7 mouse cellular contexts compared by ENCODE assay signal in the genomic region with DNA sequence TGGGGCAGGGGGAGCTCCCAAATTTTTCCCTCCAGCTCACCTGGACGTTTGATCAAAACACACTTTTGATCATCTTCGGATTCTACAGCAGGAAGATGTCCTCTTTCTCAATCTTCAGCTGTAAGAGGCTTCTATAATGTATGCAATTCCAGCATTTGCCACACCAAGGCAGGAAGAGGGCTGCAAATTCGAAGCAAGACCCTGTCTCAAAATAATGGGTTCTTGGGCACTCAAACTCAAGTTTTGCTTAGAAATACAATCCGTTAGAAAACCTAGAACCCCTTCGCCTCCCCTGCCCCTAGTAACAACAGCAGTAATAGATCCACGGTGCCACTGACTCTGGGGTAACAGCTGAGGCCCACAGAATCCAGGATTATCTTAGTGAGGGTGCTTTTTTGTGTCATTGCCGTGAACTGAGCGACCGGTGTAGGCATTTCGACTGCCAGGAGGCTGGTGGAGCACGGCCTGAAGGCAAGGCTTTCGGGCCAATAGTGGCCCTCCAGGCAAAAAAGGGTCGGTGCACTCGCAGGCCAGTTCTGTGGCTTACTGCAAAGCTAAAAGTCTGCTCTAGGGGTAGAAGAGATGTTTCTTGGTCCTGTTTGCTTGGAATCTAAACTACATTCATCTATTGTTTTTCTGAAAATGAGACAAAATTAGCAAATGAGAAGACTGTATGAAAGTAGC. TPM values are rescaled to one million over a fixed set of nuclear protein-coding genes. Genes with fewer than 3 reads are reported as not detected.
DNase-seq lines count a peak whose midpoint lies in the region; ATAC-seq and TF ChIP-seq lines count a peak whose summit lies in the region.

No protein-coding gene starts in this region.

- no peaks in the 10 kb centered on the region for H3K36me3 ChIP-seq in E14TG2a.4 (ENCODE audit: insufficient read depth, low read length)
- H3K36me3 ChIP-seq in forebrain, postnatal 0 days (ENCODE audit: insufficient read depth) = no peaks in the 10 kb centered on the region
- no peaks in the 10 kb centered on the region for H3K36me3 ChIP-seq in liver, postnatal 0 days (replicated peaks; ENCODE audit: insufficient read depth, low read length)

- no peaks in the 10 kb centered on the region for H3K9me3 ChIP-seq in E14TG2a.4 (ENCODE audit: low read length)
- no peaks in the 10 kb centered on the region for H3K9me3 ChIP-seq in forebrain, postnatal 0 days (ENCODE audit: low read length)
- H3K9me3 ChIP-seq in liver, postnatal 0 days (ENCODE audit: low read length) = no peaks in the 10 kb centered on the region

- H3K27ac ChIP-seq in forebrain, postnatal 0 days (ENCODE audit: low read depth, low read length) = no peak overlapping the region
- peak overlapping the region; percentile 45; the same call in 1 of the 2 replicates for H3K27ac ChIP-seq in liver, postnatal 0 days (ENCODE audit: low read depth)

- no peak for TF ChIP-seq EP300 in liver, postnatal 0 days (IDR thresholded peaks at IDR 0.05; ENCODE audit: low read depth)

- intact Hi-C loops in gastrocnemius, postnatal 14 days (cut with DNase I; ENCODE audit: low total_unique reads) = loop anchor here (5.0 kb wide), 1 partner anchor 49 kb away; no protein-coding TSS in a partner anchor

- peak; percentile 81 for DNase-seq in A20 (ENCODE audit: low read depth, low spot score)
- no peak for DNase-seq in forebrain, postnatal 0 days
- peak; percentile 26 for DNase-seq in liver, postnatal 0 days
- no peak for DNase-seq in adrenal gland, postnatal 4 days (ENCODE audit: low spot score in 2 of 2)
- no peak for DNase-seq in gastrocnemius, postnatal 14 days
- no peak for DNase-seq in urinary bladder, postnatal 25 days (ENCODE audit: low spot score)

- H3K9ac ChIP-seq in forebrain, postnatal 0 days = no peak overlapping the region
- H3K9ac ChIP-seq in liver, postnatal 0 days (replicated peaks) = peak overlapping the region; percentile 67

- TF ChIP-seq CTCF in E14TG2a.4 (conservative IDR thresholded peaks at IDR 0.05; ENCODE audit: low read length) = no peak
- no peak for TF ChIP-seq CTCF in forebrain, postnatal 0 days (IDR thresholded peaks at IDR 0.05; ENCODE audit: low read depth)
- no peak for TF ChIP-seq CTCF in liver, postnatal 0 days (IDR thresholded peaks at IDR 0.05; ENCODE audit: low read depth)

- no peaks in the 10 kb centered on the region for H3K27me3 ChIP-seq in E14TG2a.4 (ENCODE audit: insufficient read depth, low read length)
- no peaks in the 10 kb centered on the region for H3K27me3 ChIP-seq in forebrain, postnatal 0 days (ENCODE audit: insufficient read depth, low read length)
- H3K27me3 ChIP-seq in liver, postnatal 0 days (ENCODE audit: insufficient read depth, low read length) = no peaks in the 10 kb centered on the region

- 10% methylated on average over 14 of the region's 14 CpGs for WGBS in forebrain, postnatal 0 days
- WGBS in liver, postnatal 0 days (ENCODE audit: insufficient replicate concordance) = 8% methylated on average over 14 of the region's 14 CpGs

- peaks cover 69% of the 10 kb centered on the region for H3K4me1 ChIP-seq in E14TG2a.4 (replicated peaks; ENCODE audit: low read depth, low read length)
- H3K4me1 ChIP-seq in forebrain, postnatal 0 days (ENCODE audit: insufficient read depth) = no peaks in the 10 kb centered on the region; the same call in 1 of the 2 replicates
- H3K4me1 ChIP-seq in liver, postnatal 0 days (ENCODE audit: insufficient read depth) = peaks cover 17% of the 10 kb centered on the region

- ATAC-seq in forebrain, postnatal 0 days = no peak
- peak; percentile 58 for ATAC-seq in liver, postnatal 0 days

- H3K4me3 ChIP-seq in E14TG2a.4 (replicated peaks; ENCODE audit: low read length) = peak overlapping the region; percentile 80
- H3K4me3 ChIP-seq in forebrain, postnatal 0 days (ENCODE audit: low read depth, low read length) = 0 out of 2 replicates have a peak overlapping the region, but pooled peaks have one; percentile 3
- peak overlapping the region; percentile 36 for H3K4me3 ChIP-seq in liver, postnatal 0 days (ENCODE audit: low read depth, low read length)

- H3K4me2 ChIP-seq in forebrain, postnatal 0 days (ENCODE audit: low read depth) = peak overlapping the region; percentile 30
- H3K4me2 ChIP-seq in liver, postnatal 0 days (ENCODE audit: low read depth, low read length) = peak overlapping the region; percentile 76

RNA-seq across cellular contexts. Expression of gene Btn2a2, which starts 17.1 kb away (rescaled TPM):
- not detected in 2 replicates for total RNA-seq in forebrain, postnatal 0 days (2014; rRNA removed)
- polyA plus RNA-seq in forebrain, postnatal 0 days (2015; fragmentation: Nextera tagmentation; extraction: Ambion mirVana) = 0.10 TPM in 1 of 2 replicates, not detected in the other
- polyA plus RNA-seq in liver, postnatal 0 days (2015; fragmentation: Nextera tagmentation; extraction: Ambion mirVana) = not detected in 2 replicates
- total RNA-seq in adrenal gland, postnatal 4 days (2021) = under 1 TPM in 1 of 2 experiments, not detected in 1; 0.17 TPM
- not detected for total RNA-seq in gastrocnemius, postnatal 14 days (2021)

RNA-seq across cellular contexts. Expression of gene Hist1h4h, which starts 25.0 kb away (rescaled TPM):
- total RNA-seq in forebrain, postnatal 0 days (2014; rRNA removed) = 1,275 and 1,840 TPM in 2 replicates
- polyA plus RNA-seq in forebrain, postnatal 0 days (2015; fragmentation: Nextera tagmentation; extraction: Ambion mirVana) = 4.1 and 5.7 TPM in 2 replicates
- 7.2 and 7.5 TPM in 2 replicates for polyA plus RNA-seq in liver, postnatal 0 days (2015; fragmentation: Nextera tagmentation; extraction: Ambion mirVana)
- 1,000 to 10,000 TPM; 1,239 to 1,302 TPM for total RNA-seq in adrenal gland, postnatal 4 days (2021)
- total RNA-seq in gastrocnemius, postnatal 14 days (2021) = 100 to 1,000 TPM; 281 to 294 TPM

RNA-seq across cellular contexts. Expression of gene Hist1h2af, which starts 27.9 kb away (rescaled TPM):
- 135 and 227 TPM in 2 replicates for total RNA-seq in forebrain, postnatal 0 days (2014; rRNA removed)
- polyA plus RNA-seq in forebrain, postnatal 0 days (2015; fragmentation: Nextera tagmentation; extraction: Ambion mirVana) = not detected in 2 replicates
- 9.7 and 9.8 TPM in 2 replicates for polyA plus RNA-seq in liver, postnatal 0 days (2015; fragmentation: Nextera tagmentation; extraction: Ambion mirVana)
- 100 to 1,000 TPM; 512 to 538 TPM for total RNA-seq in adrenal gland, postnatal 4 days (2021)
- 10 to 100 TPM; 61.2 to 77.1 TPM for total RNA-seq in gastrocnemius, postnatal 14 days (2021)

RNA-seq across cellular contexts. Expression of gene Hist1h3g, which starts 29.4 kb away (rescaled TPM):
- 116 and 134 TPM in 2 replicates for total RNA-seq in forebrain, postnatal 0 days (2014; rRNA removed)
- polyA plus RNA-seq in forebrain, postnatal 0 days (2015; fragmentation: Nextera tagmentation; extraction: Ambion mirVana) = 0.50 TPM in 1 of 2 replicates, not detected in the other
- polyA plus RNA-seq in liver, postnatal 0 days (2015; fragmentation: Nextera tagmentation; extraction: Ambion mirVana) = 3.7 and 6.3 TPM in 2 replicates
- 100 to 1,000 TPM; 144 to 196 TPM for total RNA-seq in adrenal gland, postnatal 4 days (2021)
- 10 to 100 TPM; 19.9 to 21.2 TPM for total RNA-seq in gastrocnemius, postnatal 14 days (2021)

RNA-seq across cellular contexts. Expression of gene Hist1h2bh, which starts 37.4 kb away (rescaled TPM):
- 12.5 and 17.0 TPM in 2 replicates for total RNA-seq in forebrain, postnatal 0 days (2014; rRNA removed)
- 0.17 TPM in 1 of 2 replicates, not detected in the other for polyA plus RNA-seq in forebrain, postnatal 0 days (2015; fragmentation: Nextera tagmentation; extraction: Ambion mirVana)
- polyA plus RNA-seq in liver, postnatal 0 days (2015; fragmentation: Nextera tagmentation; extraction: Ambion mirVana) = 0.58 and 0.64 TPM in 2 replicates
- 10 to 100 TPM; 29.4 to 38.7 TPM for total RNA-seq in adrenal gland, postnatal 4 days (2021)
- total RNA-seq in gastrocnemius, postnatal 14 days (2021) = 1 to 10 TPM; 5.5 to 5.7 TPM

Comparison
In these comparisons a context has a peak if more than half of its experiments do, and no peak if none do; other contexts are left out.
1. DNase-seq: peak in A20 (single experiment) and liver, postnatal 0 days (single experiment); none in forebrain, postnatal 0 days (single experiment), adrenal gland, postnatal 4 days (0 of 2), gastrocnemius, postnatal 14 days (single experiment) and urinary bladder, postnatal 25 days (single experiment).
2. H3K4me3 ChIP-seq: peak in every context shown above with its lines; median percentile 80 in E14TG2a.4; 36 in liver, postnatal 0 days; 3 in forebrain, postnatal 0 days.